Mouse (Mus musculus) layer of hippocampus, adult 9-11 months (tissue): Measurements from ENCODE around the gene Cluap1.

Experiments
- DNase-seq: peaks from one replicate; pipeline ENCODE4 v3.0.0; 2022

The Cluap1 gene

DNA sequence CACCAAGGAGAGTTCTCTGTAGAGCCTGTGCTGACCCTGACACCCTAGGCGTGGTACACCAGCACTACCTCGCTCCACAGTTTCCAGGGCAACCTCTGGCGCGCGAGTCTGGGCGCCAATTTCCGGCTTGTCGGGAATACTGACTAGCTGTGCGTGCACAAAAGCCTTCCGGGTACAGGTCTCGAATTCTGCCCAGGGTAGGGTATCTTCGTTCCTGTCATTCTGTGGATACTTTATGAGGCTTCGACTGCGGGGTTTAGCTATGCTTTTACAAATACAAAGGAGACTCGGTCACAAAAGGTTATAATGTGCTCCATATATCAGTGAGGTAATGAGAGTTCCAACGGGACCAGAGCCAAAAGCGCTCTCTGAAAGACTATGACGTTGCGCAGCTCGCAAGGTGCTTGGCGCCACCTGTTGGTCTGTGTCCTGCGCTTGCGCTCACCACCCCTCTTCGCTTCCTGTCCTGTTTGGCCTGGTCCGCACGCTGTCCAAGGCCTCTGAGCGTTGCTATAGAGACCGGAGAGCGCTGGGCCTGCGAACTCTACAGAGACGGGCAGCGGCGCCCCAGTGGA, at the start of gene Cluap1, which contains the start of gene 1700037C18Rik:
Gene Cluap1 (plus strand): TSS at position 265 of the 575 bp plus-strand sequence.
Gene 1700037C18Rik (minus strand): TSS at position 153 of the 575 bp plus-strand sequence.
- DNase-seq, result peak; percentile 95

DNA sequence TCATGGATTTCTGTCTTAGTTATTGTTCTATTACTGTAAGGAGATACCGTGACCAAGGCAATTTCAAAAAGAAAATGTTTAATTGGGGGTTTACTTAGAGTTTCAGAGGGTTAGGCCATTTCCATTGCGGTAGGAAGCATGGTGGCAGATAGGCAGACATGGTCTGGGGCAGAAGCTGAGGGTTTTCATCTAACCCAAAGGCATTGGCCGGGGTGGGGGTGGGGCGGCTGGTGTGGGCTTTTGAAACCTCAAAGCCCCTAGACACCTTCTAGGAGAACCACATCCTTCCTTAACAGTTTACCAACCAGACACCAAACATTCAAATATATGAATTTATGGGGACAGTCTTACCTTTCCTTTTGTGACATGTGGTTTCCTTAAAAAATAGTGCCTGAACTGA, 49.3 kb upstream of the Cluap1 start:
- no peak for DNase-seq

DNA sequence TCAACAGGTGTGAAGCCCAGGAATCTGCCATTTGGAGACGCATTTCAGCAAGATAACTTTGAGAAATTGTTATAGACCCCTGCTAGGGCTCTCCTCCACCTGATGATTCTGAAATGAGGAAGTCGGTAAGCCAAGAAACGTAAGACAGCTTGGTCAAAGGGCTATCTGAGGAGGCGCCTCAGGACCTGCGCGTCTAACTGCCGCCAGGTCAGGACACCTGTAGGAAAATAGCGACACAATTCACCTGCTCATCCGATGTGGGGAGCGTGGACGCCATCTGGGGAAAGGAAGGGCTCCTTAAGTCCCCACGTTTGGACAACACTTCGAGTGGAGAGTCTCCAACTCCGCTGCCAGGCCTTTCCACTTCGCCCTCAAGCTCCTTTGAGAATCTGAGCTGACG, 36.8 kb upstream of the Cluap1 start:
- DNase-seq, result no peak

DNA sequence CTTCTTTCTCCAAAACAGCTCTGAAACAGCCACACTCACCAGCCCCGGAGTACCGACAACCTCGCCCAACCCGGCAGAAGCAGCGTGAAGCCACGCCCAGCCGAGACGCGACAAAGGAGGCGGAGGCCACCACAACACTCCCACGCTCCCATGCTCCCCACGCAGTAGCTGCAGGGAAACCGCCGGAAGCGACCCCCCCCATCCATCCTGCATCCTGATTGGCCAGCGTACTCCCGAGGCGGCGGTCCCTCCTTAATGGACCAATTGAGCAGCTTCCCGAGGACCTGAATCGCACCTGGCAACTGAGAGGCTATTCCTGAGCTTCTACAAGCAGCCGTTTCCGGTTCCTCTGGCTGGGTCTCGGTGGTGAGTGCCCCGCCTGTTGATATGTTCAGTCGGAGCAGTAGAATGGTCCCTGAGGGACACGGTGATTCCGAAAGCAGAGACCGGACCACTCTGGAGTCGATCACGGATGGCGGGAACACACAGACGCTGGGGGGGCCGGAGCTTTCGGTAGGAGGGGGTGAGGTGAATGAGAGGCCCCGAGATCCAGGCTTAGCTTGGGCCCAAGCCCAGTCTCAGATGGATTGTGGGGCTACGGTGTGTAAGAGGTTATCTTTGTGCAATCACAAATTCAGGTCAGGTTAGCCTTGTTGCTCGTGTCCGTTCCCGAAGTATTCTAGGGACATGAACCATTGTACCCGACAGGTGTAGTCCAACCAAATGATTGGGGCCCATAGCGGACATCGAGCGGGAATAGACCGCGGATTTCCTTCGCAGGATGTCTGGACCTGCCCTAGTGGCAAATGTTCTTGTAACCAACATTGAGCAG, 36.2 kb upstream of the Cluap1 start, which contains the start of gene Naa60:
Gene Naa60 (plus strand): TSS at position 160 of the 832 bp plus-strand sequence.
- DNase-seq, result peak; percentile 94

DNA sequence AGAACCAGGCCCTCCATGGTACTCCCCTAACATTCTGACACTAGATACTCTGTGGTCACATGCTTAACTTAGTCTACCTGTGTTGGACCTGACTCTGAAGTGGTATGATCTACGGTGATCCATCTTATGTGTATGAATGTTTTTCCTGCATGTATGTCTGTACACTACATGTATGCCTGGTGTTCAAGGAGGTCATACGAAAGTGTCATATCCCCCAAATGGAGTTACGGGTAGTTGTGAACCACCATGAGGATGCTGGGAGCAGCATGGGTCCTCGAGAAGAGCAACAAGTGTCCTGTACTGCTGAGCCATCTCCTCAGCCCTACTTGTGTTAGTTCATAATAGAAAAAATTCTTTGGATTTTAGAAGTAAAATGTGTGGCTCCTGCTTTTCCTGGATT, 32.3 kb upstream of the Cluap1 start:
- DNase-seq, result no peak

DNA sequence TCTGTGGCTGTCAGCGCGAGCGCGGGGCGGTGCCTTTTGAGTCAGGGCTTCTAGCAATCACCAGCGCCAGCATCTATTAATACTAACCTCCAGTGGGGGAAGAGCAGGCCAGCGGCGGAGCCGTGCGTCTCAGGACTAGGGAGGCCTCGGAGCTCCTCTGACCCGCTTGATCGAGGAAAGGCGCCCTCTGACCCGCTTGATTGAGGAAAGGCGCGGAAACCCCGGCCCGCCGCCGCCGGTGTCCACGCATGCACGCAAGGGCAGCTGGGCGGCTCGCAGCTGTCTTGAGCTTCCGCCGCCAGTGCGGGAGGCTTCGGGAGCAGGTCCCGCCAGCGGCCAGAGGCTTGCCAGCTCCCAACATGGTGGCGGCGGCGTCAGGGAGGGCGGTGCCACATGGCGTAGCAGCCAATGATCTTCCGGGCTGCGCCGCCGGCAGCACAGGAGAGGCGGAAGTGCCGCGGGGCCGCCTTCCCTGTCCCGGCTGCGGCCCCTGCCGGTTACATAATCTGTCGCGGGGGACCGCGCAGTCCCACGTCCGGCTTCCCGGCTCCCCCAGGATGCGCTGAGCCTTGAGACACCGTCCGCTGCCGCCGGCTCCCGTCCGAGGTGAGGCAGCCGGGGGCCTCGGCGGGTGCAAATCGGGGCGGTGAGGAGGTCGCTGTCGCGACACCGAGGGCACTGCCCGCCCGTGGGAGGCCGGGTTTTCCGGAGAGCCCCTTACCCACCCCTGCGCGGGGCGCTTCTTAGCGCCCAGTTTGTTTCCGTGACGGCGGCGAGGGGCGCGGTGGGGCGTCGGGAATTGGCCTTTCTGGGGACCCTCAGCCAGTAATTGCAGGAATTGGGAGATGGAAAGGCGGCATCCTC, 24.2 kb upstream of the Cluap1 start, which contains the start of the genes Zfp597 and Gm20695:
Gene Zfp597 (minus strand): TSS at position 361 of the 864 bp plus-strand sequence.
Gene Gm20695 (plus strand): TSS at position 448 of the 864 bp plus-strand sequence.
- DNase-seq, result peak; percentile 95

DNA sequence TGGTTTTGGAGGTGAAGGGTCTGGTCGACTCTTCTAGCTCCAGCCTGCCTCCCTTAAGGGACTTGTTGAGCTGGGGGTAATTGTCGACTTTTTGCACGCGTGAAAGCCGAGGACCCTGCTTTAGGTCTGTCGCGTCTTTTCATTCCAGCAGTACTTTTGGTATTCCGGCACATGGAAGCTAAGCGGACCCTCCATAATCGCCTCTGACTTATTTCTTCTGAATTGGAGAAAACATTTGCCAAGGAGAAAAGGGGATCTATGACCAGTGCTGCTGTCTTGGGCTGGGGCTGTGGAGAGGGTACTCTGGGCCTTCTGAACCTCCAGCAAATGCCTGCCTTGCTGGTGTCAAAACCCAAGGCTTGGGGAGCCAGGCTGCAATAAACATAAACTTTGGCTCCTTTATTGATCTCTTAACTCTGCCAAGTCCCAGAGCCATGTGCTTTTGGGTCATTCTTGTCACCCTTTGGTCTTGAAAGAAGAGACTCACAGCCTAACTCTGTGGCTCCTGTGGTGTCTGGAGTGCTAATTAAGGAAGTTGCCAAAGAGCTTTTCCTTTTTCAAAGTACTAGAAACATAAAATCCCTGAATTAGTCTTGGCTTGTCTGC, 23.4 kb upstream of the Cluap1 start:
- DNase-seq, result no peak

DNA sequence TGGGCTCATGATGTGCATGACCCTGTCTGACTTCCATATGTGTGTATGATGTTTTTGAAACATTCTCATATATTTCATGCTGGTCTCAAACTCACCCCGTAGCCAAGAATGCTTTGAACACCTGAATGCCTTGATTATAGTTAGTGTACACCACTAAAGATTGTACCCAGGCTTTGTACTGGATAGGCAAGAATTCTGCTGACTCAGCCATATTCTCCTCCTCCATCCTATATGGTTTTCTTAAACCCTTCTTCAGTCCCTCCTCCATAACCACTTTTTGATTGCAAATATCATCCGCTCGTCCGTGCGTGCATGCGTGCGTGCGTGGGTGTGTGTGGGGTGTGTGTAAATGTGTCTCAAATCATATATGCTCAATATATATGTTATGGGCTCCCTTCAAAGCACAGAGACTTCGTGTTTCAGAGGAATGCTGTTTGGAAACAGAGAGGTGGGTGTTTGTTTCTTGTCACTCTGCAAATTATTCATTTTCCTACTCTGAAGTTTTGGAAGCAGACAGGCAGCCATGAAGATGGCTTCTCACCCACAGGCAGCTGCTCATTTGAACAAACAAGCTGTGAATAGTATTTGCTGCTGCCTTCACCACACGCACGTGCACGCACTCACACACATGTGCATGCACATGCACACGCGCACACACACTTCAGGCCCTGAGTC, 16.8 kb upstream of the Cluap1 start:
- peak; percentile 47 for DNase-seq

DNA sequence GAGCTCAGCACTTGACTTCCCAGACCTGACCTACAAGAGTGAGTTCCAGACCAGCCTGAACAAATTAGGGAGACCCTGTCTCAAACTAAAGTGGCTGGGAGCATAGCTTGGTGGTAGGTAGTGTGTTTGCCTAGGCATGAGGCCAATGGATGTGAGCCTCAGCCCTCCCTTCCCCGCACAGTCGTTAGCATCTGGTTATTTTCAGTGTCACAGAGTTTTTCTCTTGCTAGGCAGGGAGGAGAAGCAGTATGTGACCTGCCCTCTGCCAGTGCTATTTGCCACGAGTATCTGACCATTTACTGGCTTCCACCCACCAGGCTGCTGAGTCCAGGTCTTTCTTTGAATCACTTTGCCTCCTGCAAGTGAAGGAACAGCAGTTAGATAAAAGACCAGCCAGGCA, 14.9 kb upstream of the Cluap1 start:
- DNase-seq, result no peak

DNA sequence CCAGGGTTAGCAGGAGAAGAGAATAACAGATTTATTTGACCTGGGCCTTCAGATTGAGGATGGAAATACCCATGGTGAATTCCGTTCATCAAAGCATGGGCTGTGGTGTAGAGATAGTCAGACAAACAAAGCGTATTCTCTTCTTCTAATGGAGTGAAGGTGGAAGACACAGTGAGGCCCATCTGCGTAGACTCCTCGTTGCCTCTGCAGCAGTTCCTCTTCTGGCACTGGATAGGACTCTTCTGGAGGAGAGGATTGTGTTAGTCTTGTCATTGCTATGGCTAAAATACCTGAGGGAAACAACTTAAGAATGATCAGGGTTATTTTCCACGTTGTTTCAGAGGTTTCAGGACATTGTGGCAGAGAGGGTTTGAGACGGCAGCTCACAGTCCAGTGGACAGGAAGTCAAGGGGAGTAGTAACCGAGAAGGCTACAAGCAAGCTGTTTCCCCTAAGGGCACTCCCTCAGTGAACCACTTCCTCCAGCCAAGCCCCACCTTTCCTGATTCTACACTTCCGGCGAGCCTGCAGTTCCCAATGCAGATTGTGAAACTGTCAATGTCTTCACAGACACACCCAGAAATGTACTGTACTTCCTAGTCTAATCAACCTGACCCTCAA, 13.3 kb upstream of the Cluap1 start:
- no peak for DNase-seq

DNA sequence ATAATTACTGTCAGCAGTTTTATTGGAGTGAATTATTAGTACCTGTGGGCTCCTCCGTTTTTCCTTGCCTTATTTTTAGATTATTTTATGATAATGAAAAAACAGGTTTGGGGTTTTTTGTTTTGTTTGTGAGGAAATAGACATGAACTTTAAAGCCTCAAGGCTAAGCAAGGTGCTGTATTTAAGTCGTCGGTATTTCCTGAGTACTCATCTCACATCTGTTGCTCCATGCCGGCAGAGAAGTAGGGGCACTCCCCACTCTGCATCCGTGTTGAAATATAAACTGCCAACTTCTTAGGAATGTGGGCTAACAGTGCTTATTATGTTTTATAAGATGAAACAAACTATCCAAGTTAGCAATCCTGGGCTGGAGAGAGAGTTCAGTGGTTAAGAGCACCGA, 12.6 kb upstream of the Cluap1 start:
- DNase-seq, result no peak

DNA sequence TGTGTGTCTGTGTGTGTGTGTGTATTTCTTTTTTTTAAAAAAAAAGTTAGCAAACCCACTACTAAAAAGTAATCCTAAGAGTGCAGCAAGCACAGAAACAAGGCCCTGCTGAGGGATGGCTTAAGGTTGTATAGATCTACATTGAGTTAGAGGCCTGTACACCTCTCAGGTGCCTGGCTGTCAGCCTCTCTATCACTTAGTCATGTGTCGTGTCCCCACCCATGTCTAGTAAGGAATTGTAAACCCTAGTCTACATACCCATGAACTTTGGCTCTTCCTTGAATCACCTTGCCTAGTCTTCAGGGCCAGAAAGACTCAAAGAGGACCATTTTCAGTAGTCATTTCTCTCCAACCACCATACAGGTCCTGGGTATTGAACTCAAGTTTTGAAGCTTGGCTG, 12.0 kb upstream of the Cluap1 start:
- no peak for DNase-seq

DNA sequence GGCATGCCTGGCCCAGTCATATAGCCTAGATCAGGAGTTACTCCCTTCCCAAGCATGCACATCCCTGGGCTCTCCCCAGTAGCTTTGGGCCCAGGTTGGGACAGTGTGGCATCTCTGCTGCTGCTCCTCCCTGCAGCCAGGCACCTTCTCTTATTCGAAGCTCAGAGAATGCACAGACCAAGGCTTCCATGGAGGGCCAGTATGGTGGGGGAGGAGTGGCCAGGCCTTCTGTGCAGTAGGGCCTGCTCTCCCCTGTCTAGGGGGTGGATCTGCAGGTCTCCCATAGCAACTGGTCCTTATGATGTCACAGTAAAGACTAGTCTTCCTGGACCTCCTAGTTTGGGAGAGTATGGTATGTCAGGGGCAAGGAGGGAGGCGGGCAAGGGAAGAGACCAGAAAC, 1.1 kb upstream of the Cluap1 start:
- DNase-seq, result no peak

DNA sequence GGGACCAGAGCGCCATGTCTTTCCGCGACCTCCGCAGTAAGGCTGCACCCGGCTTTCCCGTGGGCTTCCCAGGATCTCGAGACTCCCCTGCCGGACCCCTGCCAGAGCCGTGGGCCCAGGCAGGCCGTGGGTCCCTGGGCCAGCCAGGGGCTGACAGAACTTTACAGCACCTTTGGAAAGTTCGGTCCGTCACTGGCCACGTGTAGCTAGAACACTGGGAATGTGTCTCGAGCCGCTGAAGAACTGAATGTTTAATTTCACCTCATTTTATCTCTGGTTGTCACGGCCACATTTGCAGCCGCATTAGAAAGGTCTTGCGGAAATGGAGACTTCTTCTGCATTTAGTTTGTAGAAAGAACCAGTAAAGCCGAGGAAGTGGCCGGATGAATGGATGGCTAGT, 517 bp downstream of the Cluap1 start:
- DNase-seq, result no peak

DNA sequence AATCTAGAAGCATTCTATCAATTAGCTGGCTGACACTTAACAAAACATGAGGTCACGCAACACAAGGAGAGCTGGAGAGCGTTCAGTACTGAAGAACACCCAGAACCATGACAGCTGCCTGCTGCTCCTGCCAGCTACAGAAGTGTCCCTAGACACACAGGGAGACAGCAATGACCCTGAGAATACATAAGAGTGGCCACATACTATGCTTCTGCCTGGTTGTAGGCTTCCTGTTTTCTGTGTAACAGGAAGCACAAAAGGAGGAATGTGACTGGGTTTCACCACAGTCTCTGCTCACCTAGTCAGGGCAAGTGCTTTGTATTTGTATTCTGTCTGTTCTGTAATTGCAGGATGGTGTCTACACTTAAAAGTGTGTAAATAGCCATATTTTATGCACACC, 12.2 kb downstream of the Cluap1 start:
- DNase-seq, result no peak

DNA sequence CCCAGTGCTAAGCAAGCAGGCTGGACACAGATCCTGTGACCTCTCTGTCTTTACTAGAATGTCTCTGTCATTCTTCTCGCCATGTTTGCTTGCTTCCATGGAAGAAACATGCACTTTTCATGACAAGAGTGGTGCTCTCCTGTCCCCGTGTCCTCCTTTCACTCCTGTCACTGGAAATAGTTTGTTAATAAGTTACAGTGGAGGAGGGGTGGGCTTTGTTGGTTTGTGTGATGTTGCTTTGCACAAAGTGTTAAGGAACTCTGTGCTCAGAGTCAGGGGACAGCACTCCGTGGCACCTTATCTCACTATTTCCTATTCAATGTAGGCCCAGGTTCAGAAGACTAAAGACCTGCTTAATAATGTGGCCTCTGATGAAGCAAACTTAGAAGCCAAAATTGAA, 14.9 kb downstream of the Cluap1 start:
- no peak for DNase-seq

DNA sequence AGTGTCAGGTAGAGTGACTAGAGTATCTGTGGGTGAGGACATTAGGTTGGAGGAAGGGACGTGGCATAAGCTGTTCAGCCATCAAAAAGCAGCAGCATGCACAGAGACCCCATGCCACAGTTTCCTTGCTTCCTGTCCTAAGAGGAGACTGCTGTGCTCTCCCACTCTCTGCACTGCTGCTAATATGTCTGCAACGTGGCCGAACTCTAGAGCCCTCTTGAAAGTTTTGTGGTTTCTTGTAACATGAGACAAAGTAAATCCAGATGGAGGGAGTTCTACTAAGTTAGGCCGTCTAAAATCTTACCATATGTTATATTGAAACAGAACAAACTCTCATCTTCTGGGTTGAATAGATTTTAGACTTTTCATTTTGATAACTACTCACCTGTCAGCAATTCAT, 15.4 kb downstream of the Cluap1 start:
- no peak for DNase-seq

DNA sequence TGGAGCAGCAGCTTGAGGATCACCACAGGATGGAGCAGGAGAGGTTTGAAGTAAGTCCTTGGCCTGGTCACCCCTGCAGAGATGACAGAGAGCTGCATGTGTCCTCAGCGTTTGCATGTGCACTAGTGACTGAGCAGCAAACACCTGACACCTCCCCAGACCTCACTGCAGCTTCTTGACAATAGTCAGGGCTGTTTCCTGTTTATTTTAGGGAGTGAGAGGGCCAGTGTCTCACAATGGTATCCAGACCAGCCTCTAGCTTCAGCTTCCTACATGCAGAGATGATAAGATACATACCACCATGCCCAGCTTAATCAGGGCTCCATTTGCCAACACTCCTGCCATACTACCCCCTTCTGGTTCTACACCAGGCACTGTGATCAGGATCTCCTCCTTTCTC, 20.0 kb downstream of the Cluap1 start:
- DNase-seq, result no peak

DNA sequence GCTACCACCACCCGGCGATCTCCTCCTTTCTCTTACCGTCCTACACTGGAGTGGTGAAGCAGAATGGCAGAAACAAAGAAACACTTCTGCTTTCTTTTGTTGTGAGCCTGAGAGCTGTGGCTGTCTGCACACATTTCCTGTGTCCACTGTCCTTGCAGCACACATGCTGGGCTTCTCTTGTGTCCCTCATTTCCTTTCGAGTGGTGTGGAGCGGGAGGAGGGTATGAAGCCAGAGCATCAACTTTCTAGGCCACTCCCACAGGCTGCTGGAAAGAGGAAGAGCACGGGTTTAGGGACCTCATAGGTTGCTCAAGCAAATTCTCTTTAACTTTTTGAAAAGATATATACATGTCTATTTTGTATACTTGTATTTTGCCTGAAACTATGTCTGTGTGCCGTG, 20.6 kb downstream of the Cluap1 start:
- DNase-seq, result peak; percentile 77

DNA sequence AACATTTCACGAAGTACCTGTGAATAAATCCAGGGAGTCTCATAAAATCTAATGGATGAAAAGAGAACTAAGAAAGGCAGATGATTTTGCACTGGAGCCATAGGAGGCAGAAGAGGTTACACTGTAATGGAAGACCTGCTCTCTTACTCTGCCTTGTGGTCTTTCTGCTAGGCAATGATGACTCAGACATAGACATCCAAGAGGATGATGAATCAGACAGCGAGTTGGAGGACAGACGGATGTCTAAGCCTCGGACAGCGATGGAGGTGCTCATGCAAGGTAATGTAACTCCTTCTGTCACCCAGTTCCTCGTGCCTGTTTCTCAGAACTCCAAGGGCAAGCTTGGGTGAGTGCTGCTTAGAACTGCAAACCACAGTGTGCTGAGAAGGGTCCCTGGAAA, 24.9 kb downstream of the Cluap1 start:
- DNase-seq, result no peak

DNA sequence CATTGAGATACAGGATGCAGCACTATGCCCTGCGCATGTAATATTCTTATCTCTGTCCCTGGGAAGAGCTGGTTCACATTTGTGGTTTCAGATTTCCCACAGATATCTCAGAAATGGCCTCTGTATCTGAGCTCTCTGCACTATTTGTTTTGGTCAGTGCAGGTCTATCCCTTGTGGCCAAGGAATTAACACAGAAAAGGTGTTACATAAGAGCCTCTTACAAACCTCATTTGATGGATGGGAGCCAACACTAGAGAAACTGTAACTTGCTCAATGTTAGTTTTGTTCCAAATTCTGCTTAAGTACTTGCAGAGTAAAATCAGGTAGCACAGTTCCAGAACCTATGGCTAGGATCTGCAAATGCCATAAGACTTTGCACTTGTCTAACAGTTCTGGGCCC, 25.5 kb downstream of the Cluap1 start:
- no peak for DNase-seq

DNA sequence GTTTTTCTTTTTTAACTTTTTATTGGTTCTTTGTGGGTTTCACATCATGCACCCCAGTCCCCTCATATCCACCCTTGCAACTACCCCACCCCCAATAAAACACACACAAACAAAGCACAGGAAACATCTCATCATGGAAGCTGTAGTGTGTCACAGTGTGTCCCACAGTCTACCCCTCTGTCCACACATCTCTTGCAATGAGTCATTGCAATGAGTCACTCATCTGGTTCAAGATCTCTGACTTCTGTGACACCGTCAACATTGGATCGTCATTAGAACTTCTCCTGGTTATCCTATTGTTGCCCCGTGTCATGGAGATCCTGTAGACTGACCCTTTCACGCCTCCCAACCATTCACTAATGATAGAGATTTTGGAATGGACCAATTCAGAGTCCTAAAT, 26.1 kb downstream of the Cluap1 start:
- no peak for DNase-seq
